Mouse (Mus musculus) MEL (cell line): ENCODE results near the gene H2al1d.

Experiments used
- CHD1 ChIP-seq: IDR thresholded peaks from 2 replicates; pipeline ENCODE4 v1.6.1; 2012; ENCODE audit warnings: low read depth, mild to moderate bottlenecking, inconsistent platforms, low read length, improper control_type of control experiment
- CHD2 ChIP-seq: IDR thresholded peaks from 2 replicates; pipeline ENCODE4 v1.6.1; 2011; ENCODE audit warnings: low read length, improper control_type of control experiment
- CTCF ChIP-seq, 3 experiments: IDR thresholded peaks in 2 of 3; conservative IDR thresholded peaks in 1 of 3; 2 replicates each; pipeline ENCODE4 v1.5.1; 2011 to 2012; ENCODE audit warnings: low read length in 3 of 3, low read depth in 2 of 3, mild to moderate bottlenecking in 2 of 3, improper control_type of control experiment in 1 of 3, inconsistent platforms in 1 of 3, mixed read lengths in 1 of 3, moderate library complexity in 1 of 3; ENCODE audit not compliant: control insufficient read depth in 1 of 3, insufficient read depth in 1 of 3, poor library complexity in 1 of 3, severe bottlenecking in 1 of 3
- MAX ChIP-seq: IDR thresholded peaks from 2 replicates; pipeline ENCODE4 v1.6.1; 2011; ENCODE audit warnings: low read length, improper control_type of control experiment
- POLR2A ChIP-seq, 2 experiments: IDR thresholded peaks; 2 replicates each; pipeline ENCODE4 v1.6.1; 2011 to 2012; ENCODE audit warnings: low read length in 2 of 2, mild to moderate bottlenecking in 2 of 2, control low read depth in 1 of 2, improper control_type of control experiment in 1 of 2, low read depth in 1 of 2, moderate library complexity in 1 of 2; ENCODE audit not compliant: control insufficient read depth in 1 of 2, insufficient read depth in 1 of 2, poor library complexity in 1 of 2
- TCF12 ChIP-seq: IDR thresholded peaks from 2 replicates; pipeline ENCODE4 v1.6.1; 2014; ENCODE audit warnings: low read depth, mild to moderate bottlenecking, inconsistent platforms, low read length, improper control_type of control experiment, moderate library complexity
- ZC3H11A ChIP-seq: IDR thresholded peaks from 2 replicates; pipeline ENCODE4 v1.6.1; 2012; ENCODE audit warnings: low read depth, mild to moderate bottlenecking, inconsistent platforms, low read length, improper control_type of control experiment

DNA sequence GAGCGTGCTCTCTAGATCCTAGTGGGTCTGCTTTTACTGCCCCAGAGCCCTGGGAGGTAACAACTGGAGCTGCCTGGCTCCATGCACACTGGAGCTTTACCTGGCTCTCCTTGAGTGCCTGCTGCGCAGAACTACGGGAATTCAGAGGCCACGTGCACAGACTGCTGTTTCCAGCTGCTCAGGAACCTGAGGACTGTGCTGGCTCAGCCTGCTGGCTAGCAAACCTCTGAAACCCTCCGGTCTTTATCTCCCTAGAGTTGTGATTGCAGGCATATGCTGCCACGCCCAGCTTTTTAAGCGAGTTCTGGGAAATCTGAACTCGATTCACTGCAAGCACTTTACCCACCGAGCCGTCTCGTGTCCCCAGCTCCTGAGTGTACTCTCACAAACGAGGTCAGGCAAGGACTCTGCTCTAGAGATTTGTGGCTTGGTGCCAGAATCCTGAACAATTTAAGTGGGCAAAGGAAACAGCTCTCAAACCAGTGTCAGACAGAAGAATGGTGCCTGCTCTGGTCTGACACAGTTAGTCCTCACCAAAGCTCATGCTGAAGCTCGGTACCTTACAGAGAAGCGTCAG lies 20.2 kb upstream of the H2al1d start:
- no peak for TF ChIP-seq CHD2
- TF ChIP-seq CTCF (IDR thresholded peaks at IDR 0.05 in 2 of 3, conservative IDR thresholded peaks at IDR 0.05 in 1 of 3; ENCODE audit: control insufficient read depth in 1 of 3, insufficient read depth in 1 of 3, low read depth in 2 of 3, low read length in 3 of 3, poor library complexity in 1 of 3, severe bottlenecking in 1 of 3), result no peak
- TF ChIP-seq ZC3H11A, result no peak
- no peak for TF ChIP-seq MAX
- no peak for TF ChIP-seq TCF12
- no peak for TF ChIP-seq POLR2A (IDR thresholded peaks at IDR 0.05; ENCODE audit: control insufficient read depth in 1 of 2, insufficient read depth in 1 of 2, low read depth in 1 of 2, low read length in 2 of 2, poor library complexity in 1 of 2)
- TF ChIP-seq CHD1, result no peak
